Mouse (Mus musculus) heart, adult 18-20 months (tissue): ENCODE data around the gene Drd4. TPM values are rescaled to one million over a fixed set of nuclear protein-coding genes. Genes with fewer than 3 reads are reported as not detected.
A peak's percentile ranks its signal among the peaks of the same experiment; 100 is the strongest.
"Not testable (repeated sequence)": the region's sequence is repeated elsewhere in the genome, so short reads cannot be mapped to it uniquely, and the experiment has no call there.

Experiments used
- DNase-seq, 2 experiments: peaks; one replicate each; pipeline ENCODE4 v3.0.0; 2021 to 2022; ENCODE audit warnings: mixed read lengths in 1 of 2
- long read RNA-seq, 2 experiments: library from polyadenylated mRNA; stranded (forward); transcript quantifications; one replicate each; pipeline ENCODE4 v2.0.0; 2021
- total RNA-seq, 2 experiments: library from RNA; stranded (reverse); gene quantifications; 2 replicates each; pipeline ENCODE4 v1.2.3; 2021

Gene Drd4
- not detected for total RNA-seq
- long read RNA-seq, experiment 1: 0 reads
- long read RNA-seq, experiment 2: 0 reads

DNA sequence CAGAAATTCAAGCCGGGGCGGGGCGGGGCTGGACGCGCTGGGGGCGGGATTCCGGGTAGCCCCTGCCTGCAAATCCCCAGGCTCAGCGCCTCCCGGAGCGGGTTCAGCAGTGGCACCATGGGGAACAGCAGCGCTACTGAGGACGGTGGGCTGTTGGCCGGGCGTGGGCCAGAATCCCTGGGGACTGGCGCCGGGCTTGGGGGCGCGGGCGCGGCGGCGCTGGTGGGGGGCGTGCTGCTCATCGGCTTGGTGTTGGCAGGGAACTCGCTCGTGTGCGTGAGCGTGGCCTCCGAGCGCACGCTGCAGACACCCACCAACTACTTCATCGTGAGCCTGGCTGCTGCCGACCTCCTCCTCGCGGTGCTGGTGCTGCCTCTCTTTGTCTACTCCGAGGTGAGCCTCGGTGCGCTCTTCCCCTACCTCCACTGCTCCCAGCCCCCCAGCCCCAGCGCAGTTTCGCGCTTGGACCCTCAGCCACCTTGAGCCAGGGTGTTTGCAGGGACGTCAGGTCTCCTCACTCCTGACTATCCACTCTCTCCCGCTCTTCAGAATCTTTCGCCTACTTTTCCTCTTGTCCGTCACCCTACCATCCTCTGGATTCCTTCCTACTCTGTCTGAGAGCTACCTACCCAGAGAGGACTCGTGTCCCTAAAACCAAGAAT is at the start of gene Drd4:
Drd4 (plus strand) TSS at position 86 of the 662 bp plus-strand sequence.
- no peak for DNase-seq

- not testable (repeated sequence) for DNase-seq
Measured at GRCm38 (mm10) chr7:141250486-141250885, 41.3 kb upstream of the Drd4 start.

- DNase-seq: no peak
Measured at GRCm38 (mm10) chr7:141256159-141256558, 35.6 kb upstream of the Drd4 start.

- DNase-seq: no peak
Measured at GRCm38 (mm10) chr7:141261480-141261879, 30.3 kb upstream of the Drd4 start.

- no peak for DNase-seq
Measured at GRCm38 (mm10) chr7:141263640-141264039, 28.2 kb upstream of the Drd4 start.

GRCm38 (mm10) chr7:141264041-141264700 is 27.6 kb upstream of the Drd4 start:
- no peak for DNase-seq

GRCm38 (mm10) chr7:141264761-141265410 is 26.9 kb upstream of the Drd4 start:
- DNase-seq: peak; percentile 40 to 45

DNA sequence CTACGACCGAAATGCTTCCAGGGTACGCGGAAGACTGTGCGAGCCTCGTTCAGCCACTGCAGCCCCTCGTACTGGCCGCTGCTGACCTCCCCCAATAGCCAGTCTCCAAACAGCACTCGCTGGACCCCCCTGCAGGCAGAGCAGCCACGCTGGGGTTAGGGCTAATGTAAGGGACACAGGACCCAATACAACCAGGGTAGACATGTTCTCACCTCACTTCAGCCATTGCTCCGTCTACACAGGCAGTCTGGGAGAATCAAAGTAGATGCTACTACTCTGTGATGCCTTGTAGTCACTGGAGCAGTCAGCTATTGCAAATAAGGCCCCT is 26.4 kb upstream of the Drd4 start:
- DNase-seq: no peak

DNA sequence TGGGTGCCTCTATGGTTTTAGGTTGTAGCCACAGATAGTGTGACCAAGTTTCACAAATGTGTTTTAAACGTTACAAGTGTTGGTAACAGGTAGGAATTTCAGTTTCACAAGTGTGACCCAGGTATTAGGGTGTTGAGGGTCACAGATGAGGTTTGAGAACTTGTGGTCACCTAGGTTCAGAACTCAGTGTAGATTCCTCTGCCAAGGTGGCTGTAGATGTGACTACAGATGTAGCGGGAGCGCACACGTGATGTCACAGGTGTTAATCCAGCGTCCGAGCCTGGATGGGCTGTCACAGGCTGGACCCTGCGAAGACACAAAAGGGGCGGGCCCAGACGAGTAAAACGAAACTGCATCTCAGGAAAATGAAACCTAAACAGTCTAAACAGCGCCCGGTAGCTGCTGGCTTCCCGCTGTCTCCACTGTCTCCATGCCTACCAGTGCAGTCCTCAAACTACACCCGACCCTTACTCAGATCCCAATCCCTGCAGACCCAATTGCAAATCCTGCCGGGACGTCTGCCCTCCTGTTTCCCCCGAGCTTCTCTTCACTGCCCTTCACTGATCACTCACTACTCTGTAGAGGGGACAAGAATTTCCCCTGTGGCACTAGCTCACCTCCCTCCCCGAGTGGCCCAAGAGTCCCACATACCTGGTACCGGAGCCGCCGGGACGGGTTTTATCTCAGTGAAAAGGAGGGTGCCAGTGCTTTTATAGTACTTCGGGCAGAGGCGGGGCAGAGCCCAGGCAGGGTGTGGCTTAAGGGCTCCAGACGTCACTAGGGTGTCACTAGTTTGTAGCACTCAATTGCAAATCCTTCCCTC is 25.9 kb upstream of the Drd4 start, which contains the start of gene Irf7:
Irf7 (minus strand) TSS at position 743 of the 823 bp plus-strand sequence.
- DNase-seq: peak; percentile 83 to 86

- DNase-seq: peak in 1 of 2 experiments; percentile 61
Measured at GRCm38 (mm10) chr7:141268466-141269272, 23.1 kb upstream of the Drd4 start.

GRCm38 (mm10) chr7:141269273-141269545 is 22.6 kb upstream of the Drd4 start:
- no peak for DNase-seq

DNA sequence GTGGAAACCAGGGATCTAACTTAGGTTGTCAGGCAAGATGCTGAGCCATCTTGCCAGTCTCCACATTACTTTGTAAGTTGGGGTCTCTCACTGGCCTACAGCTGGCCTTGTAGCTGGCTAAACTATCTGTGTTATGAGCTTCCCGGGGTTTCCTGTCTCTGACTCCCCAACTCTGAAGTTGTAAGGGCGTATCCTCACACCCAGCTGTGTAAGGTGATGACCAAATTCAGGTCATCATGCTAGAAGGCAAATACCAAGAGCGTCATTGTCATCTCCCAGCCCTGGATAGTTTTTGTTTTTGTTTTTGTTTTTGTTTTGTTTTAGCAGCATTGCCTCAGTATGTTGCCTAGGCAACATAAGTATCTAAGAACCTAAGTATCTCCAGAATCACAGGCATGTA is 21.2 kb upstream of the Drd4 start:
- DNase-seq: no peak

DNA sequence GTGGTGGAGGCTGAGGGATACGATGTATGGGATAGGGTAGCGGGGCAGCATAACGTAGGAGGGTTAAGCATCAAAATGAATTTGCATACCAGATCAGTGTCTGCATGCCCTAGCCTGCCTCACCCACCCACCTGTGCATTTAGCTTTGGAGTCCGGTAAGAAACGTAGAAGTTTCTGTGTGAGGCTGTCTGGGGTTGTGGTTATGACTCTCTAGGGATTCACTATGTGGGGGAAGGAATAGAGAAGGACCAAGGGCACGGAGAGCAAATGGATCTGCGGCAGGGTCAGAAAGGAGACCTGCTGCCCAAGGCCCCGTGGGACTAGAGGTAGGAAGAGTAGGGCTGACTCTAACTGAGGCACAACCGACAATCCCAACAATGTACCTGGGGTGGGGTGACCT is 16.4 kb upstream of the Drd4 start:
- DNase-seq: no peak

GRCm38 (mm10) chr7:141276546-141276945 is 15.3 kb upstream of the Drd4 start, which contains the start of gene Cdhr5:
TSS of gene Cdhr5 (minus strand) at chr7:141276786.
- DNase-seq: no peak

DNA sequence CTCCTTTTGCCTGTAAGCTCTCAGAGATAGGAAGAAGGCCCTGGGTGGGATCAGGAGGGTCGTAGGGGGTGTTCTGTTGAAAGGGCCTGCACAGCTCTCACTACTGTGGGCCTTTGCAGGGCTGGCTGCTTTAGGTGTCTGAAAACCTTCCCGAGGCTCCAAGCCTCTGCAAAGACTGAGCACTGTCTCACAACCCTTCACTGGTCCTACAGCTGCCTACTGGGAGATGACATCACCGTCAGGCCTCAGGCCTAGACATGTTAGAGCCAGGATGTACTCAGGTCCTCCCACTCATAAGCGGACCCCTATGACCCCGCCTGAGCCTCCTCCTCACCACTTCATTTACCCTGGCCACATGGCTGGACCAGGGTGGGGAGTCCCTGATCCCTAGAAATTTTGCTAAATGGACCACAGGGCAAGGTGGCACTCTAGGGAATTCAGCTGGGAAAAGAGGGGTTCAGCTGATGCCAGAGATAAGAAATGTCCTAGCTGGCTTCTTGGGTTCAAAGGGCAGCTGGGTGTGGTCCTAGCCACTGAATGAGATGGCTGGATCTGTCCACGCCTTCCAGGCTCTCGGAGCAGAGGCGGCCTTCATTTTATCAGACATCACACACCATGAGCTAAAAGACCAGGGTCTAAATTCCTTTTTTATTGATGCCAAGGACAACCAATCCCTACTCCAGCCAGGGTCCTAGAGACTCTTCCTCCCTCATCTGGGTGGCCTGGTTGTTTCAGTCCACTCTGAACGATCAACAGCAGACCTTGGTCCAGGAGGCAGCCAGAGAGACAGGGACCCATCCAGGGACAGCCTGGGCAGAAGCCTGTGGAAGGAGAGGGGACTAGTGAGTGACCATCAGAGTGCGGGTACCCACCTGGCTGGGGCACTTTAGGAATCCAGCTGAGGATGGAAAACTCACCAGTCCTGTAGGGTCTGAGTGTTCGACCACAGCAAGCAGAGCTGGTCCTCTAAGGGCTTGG is 13.8 kb upstream of the Drd4 start:
- DNase-seq: no peak

- DNase-seq: peak in 1 of 2 experiments; percentile 4
Measured at GRCm38 (mm10) chr7:141278766-141279590, 12.8 kb upstream of the Drd4 start, which contains the start of gene Sct. TSS of gene Sct (minus strand) at chr7:141279133.

- DNase-seq: no peak
Measured at GRCm38 (mm10) chr7:141281442-141281841, 10.4 kb upstream of the Drd4 start.

- DNase-seq: no peak
Measured at GRCm38 (mm10) chr7:141282756-141283155, 9.1 kb upstream of the Drd4 start.

GRCm38 (mm10) chr7:141288042-141288441 is 3.8 kb upstream of the Drd4 start:
- no peak for DNase-seq
